Mouse (Mus musculus) Muller cell, postnatal 12 days (primary cell): ENCODE data around the gene Snx30.
"Not testable (repeated sequence)": the region's sequence is repeated elsewhere in the genome, so short reads cannot be mapped to it uniquely, and the experiment has no call there.

Experiments
- DNase-seq: peaks from one replicate; pipeline ENCODE4 v3.0.0-alpha.2; 2015; ENCODE audit errors: inconsistent ontology term

Snx30 gene

DNA sequence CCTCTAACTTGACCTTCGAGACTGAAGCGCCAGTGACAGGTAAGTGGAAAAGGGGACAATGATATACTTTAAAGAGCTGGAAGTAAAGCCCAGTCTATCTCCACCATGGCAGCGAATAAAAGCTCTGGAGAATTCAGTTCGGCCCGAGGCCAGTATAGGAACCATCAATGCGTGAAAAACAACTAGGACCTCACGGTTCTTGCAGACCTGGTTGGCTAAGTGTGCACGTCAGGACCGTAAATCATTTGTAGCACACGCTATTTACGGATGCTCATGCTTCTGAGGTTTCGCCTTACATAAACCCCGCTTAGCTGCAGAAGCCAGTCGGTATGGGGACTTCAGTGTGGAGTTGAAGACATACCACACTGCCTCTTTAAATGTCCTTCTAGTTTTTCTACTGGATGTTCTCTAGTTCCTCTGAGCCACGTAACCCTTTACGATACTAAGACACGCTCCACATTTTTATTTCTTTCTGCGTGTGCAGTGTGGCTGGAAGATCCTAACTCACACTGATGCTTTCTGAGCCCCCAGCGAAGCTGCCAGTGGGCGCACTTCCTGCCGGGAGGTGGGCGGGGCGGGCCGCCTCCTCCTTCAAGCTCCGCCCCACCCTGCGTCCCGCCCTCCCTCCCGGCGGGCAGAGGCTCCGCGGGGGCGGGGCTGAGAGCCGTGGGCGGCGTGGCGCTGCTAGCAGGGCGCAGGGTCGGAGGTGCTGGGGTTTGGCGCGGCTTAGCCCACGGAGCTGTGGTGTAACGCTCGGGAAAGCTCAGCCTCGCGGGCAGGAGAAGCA lies at the start of gene Snx30:
Snx30 (plus strand) TSS at position 660 of the 787 bp plus-strand sequence.
- DNase-seq, result peak; percentile 94

DNA sequence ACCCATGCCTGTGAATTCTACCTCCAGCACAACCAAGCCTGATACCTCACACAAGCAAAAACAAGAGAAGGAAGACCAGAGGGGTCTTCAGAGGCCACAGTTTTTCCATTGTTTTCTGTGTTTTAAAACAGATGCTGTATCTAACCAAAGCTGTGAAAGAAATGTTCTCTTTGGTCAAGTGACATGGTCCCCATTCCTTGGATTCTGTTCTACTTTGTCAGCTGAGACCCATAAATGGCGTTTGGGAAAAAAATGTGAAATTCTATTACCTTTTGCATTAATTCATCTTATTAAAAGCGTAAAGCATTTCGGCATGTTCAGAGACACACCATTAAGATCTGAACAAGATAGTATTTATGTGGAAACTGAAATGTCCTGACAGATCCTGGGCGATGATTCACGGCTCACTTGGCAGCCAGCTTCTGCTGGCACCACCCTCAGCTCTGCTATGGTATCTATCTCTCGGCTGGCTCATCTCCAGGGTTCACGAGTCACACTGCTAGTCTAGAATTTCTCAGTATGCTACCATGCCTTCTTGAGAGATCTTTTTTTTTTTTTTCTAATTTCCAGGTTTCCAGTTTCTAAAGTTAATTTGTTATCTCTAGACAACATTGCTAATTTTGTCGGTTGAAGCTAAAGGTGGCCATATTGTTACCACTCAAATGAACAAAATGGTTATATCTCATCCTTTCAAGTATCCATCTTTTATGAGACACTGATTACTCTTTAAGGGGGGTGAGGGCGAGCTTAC lies 49.1 kb upstream of the Snx30 start:
- peak; percentile 87 for DNase-seq

DNA sequence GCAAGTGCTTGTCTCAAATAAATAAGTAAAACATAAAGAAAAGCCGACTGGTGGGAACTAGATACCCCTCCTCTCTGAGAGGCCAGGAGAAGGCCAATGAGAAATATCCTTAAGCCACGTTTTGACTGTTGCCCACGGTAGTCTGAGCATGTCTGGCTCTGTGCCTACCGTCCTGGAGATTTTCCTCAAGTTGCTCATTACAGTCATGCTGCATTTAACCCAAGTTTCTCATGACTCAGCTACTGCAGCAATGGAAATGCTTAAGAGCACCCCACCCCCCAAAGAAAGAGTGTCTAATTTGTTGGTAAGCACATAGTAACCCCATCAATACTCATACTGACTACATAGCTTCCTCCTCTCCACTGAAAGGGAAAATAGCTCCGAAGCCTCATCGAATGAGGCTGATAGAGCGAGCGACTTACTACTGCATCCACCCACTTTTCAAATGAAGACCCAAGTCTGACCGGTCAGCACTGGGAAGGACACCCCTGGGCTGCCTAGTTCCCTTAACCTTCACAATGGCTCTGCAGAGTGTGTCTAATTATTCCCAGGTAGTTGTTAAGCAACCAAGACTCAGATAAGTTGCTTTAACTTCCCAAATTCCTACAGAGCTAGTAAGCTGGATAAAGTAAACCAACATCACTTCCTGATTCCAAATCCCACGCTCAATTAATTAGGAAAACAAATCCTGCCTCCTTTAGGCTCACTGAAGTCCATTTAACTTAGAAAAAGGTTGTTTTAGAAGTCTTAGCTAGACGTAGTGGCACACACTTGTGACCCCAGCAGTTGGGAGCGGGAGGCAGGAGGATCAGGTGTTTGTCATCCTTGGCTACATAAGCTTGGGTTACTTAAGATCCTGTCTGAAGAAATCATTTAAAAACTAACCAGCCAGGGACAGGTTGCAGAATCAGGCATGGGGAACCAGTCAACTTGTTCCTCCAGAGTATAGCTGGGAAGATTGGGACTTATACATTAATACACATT lies 47.9 kb upstream of the Snx30 start:
- DNase-seq, result peak; percentile 39

DNA sequence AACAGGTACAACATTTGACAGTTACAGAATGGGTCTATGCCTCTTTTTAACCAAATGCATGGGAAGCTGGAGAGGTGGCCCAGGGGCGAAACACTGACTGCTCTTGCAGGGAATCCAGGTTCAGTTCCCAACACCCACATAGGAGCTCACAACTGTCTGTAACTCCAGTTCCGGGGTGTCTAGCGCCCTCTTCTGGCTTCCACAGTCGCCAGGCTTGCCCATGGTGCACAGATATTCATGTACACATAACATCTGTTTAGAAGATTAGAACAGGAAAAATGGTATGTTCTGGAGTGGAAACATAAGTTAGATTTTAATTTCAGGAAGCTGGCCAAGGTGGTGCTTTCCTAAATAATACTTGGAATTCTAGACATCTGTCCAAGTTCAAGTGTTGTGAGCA lies 45.6 kb upstream of the Snx30 start:
- no peak for DNase-seq

DNA sequence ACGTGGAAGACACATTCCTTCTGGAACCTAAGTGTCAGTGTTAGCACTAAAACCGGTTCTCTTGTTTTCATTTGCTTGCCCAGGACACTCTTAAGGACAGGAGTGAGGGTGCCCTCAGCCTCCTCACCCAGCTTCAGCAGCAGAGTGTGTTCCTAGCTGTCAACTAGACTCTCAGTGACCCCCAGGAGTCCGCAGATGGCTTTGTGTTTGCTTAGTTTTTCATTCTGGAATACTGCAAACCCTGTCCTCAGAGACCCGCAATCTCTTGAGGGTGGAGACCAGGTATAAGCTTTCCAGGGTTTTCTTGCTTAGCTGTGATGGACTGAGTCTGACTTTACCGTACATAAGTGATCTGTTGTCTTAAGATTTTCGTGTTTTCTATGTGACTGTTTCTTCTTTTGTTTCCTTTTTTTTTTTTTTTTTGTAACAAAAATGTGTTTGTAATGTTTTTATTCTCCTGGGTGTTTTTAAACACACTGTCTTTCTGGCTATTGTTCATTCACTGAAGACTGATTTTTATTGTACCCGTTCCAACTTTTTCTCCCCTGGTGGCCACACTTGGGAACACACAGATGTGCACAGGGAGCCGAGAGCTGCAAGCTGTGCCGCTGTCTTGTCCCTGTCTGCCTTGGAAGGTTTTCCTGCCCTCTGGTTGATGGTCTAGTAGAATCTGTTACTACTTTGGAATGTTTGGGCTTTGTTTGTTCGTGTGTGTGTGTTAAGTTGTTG lies 44.8 kb upstream of the Snx30 start:
- no peak for DNase-seq

DNA sequence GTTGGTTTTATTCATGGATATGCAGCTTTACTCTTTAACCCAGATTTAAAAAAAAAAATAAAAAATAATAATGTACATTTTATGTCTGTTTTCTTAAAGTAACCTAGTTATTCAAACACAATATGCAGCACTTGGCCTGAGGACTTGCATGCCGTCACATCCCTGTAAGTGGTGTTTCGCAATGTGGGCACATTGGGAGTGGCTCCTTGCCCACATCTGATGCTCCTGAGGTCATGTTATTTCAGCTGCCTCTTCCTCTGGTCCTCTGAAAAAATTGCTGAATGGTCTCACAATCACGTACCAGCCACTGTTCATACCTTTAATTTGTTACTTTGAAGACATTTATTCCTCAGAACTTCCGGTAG lies 44.3 kb upstream of the Snx30 start:
- DNase-seq, result peak; percentile 59

DNA sequence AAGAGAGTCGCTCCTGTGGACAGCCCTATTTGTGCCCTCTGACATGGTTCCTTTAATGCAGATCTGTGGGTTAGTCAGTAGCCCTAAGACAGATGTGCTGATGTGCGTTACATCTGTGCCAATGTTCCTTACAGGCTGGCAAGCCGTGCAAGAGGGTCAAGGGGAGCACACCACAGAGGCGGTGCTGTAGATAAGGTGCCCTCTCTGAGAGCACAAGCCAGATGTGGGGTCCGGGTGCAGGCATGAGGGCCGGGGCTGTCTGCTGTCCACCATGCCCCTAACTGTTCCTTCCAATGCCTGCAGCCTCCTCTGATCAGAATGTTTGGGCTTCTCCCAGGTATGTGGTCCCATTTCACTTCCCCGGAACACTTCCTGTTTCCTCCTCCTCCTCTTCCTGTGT lies 40.7 kb upstream of the Snx30 start:
- no peak for DNase-seq

DNA sequence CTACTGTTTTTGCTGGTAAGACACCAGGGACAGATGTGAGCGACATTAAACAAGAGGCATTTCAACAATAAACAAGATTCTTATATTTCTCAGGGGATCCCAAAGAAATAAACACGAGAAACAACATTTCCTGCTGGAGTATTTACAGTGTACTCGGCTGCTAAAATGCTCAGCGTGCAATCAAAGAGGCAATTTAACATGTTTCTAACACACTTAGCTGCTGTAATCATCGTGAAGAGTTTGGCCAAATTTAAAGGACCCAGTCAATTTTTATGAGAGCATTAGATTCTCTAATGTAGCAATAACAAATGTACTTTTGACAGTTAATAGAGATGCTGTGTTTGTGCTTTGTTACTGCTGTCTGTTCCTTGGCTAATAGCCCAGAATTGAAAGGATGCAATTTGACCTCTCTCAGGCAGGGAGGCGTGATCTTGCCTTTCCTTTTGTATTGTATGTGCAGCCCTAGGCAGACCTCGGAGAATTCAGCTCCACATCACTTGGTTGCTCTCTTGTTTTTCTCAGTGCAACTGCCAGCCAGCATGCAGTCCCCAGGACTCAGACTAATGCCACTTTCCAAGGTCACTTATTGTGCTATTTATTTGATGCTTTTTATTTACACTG lies 40.1 kb upstream of the Snx30 start:
- DNase-seq, result peak; percentile 79

DNA sequence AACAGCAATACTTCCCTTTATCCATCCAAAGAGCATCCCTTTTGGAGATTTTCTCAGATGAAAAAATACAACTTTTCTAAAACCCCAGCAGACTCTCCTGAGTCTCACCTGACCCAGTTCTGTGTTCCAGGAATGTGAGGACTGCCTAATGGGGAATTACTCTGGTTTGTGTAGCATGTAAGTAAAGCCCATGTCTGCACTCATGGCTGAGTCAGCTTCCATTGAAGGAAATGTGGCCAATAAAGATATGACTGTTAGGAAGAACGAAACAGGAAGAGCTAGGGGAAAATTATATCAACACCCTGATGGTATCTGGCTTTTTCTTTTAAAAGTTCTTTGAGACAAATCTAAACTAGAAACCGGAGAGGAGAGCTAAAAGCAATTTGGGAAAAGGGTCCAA lies 37.9 kb upstream of the Snx30 start:
- DNase-seq, result no peak

DNA sequence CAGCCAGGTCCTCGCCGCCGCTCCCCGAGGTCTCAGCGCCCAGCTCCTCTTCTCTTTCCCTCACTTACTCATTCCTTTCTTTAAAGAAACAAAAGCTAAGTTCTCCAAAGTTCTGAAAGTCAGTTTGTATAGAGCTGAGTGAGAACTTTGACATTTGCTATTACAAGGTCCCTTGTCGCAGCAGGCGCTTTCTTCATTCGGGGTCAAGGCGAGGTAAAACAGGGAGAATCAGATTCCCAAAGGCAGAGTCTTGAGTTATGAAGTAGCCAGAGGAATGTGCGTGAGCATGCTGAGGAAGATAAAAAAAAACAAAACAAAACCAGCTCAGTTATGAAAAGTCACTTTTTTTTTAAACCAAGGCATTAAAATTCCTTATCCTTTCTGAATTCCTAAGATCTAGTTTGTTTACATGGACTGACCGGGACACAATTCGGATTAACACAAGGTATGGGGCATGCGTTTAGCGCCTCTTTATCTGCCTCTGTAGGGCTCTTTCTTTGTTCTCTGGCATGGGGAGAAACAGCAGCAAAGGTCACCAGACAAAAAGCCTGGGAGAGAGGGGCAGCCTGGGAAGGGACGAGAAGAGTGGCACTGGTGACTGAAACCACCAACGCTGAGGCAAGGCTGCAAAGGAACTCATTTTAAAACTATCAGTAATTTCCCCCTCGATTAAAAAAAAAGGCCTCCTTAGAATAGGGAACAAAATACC lies 33.3 kb upstream of the Snx30 start:
- peak; percentile 30 for DNase-seq

DNA sequence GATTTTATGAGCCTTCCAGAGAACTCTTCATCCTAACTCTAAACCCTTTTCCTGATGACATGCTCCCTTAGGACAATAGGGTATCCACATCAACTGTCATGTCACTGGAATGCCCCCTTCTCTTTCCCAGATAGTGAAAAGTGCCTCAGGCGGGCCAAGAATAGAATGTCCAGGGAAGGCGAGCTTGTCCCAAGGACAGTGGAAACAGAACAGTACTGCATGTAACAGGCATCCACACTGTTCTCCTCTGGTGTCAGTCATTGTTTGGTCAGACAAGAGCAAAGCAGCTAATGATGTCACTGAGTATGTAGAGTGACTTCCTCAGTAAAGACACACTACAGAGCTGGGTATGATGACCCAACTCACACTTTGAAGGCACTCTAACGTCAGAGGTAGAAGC lies 27.8 kb upstream of the Snx30 start:
- no peak for DNase-seq

DNA sequence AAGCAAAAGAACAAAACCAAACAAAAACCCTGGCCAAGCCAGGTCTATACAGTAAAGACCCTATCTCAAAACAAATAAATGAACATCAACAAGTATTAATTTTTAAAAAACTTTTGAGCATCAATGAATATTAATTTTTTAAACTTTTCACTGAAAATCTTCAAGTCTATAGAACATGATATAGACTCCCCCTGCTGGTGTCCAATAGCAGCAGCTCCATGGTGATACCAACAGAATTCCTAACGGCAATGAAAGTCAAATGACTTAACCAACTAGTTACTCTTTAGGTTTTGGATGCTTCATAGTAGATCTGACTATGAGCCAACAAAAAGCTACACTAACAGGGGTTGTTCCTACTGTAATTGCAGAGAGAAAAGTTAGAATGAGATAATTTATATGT lies 25.1 kb upstream of the Snx30 start:
- DNase-seq, result no peak

DNA sequence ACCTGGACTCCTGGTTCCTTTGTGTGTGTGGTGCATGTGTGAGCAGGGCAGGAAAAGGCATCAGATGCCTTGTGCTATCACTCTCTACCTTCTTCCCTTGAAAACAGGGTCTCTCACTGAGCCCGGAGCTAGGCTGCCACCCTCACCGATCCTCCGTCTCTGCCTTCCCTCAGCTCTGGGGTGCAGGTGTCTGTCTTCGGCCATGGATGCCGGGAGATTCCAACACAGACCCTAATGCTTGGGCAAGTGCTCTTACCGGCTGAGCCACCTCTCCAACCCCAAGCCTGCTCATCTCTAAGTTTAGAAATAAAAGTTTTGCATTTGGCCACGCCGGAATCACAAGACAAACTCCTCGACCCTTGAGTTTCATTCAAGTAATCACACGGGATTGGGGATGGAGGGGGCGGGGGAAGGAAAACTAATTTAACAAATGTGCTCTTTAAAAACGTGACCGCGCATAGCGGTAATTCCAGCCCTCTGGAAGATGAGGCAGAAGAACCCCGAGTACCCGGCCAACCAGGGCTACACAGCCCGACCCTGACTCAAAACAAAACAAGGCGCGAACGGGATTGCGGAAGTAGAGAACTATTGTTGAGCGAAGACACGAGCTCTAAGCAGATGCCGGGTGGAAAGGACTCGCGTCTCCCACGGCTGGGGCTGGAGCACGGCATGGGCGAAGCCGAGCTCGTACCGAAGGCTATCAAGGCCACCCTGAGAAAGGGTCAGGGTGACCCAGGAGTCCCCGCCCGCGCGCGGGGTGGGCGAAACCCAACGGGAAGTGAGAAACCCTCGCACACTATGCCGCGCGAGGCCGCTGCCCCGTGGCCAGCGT lies 22.6 kb upstream of the Snx30 start:
- no peak for DNase-seq

DNA sequence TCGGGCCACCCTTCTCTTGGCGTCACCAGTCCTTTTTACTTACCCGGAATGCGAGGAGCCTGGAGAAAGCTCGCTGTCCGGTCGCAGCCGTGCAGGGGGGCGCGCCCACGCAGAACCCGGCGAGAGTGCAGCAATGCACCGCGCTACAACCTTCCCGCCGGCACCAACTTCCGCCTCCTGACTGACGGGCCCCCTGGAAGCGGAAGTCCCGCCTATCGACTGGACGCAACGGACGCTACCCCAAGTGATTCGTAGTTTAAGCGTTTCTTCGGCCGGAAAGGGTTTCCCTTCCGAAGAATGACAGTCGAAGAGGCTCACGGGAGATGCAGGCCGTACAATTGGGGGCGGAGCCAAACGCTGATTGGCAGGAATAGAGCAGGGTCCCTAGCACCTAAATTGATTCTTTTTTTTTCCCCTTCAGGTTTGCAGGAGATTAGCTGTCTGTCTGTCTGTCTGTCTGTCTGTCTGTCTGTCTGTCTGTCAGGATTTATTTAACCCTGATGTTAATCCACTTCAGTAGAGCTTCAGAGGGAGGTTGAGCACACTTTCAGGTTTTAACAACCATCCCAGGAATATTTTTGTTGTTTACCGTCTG lies 21.9 kb upstream of the Snx30 start:
- peak; percentile 97 for DNase-seq

DNA sequence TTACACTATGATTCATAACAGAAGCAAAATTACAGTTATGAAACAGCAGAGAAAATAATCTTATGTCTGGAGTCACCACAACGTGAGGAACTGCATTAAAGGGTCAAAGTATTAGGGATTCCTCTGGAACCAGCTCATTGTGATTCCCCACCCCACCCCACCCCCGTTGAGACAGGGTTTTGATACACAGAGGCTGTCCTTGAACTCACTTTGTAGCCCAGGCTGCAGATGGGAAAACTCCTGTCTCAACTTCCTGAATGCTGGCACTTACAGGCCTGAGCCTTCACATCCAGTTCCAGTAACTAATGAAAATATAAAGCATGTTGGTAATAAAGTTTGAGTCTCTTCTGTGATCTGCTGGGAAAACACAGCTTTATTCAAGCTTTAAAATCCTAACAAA lies 20.2 kb upstream of the Snx30 start:
- DNase-seq, result no peak

DNA sequence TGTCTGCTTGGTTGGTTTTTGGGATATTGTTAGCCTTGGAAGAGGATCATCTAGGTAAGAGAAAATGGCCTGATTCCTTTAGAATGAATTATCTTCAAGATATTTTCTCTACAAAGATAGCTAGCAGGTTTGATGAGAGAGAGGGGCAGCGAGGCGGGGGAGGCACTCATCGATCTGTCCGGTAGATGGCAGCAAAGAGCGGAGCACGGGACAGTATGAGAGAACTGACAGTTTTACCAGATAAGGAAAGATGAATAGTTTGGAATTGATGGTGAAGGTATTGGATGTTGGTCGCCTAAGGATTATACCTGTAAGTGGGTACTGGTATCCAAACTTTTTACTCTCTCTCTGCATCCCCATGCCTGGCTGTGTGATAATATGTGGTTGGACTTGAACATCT lies 19.0 kb upstream of the Snx30 start:
- DNase-seq, result peak; percentile 46

DNA sequence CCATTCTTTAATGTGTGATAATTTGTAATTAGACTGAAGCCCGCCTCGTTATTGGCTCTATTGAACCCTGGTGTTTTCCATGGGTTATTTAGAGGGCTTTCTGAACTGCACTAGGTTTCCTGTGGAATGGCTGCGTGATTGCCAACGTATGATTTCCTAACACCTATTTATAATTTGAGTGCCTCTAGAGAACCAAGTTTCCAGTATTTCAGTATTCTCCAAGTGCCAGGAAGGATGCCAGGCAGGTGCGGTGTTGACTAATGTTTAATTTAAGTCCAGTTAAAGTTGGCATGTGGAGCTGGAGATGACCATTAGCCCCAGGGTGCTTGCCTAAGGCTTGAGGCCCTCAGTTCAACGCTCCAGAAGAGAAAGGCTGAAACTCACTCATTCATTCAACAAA lies 18.5 kb upstream of the Snx30 start:
- DNase-seq, result no peak

DNA sequence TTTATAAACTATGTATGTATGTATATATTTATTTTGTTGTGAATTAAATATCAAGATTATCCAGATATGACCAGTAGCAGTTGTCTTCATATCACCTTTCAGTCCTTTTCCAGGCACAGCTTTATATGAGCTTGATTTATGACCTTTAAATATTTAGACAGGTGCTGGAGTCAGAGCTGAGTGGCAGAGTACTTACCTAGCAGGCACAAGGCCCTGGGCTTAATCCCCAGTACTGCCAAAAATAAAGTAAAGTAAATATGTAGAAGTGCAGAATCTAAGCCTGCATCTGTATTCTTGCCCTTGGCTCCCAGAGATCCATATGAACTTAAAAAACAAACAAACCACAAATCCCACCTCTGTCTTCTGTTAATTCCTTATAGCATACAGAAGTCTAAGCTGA lies 16.6 kb upstream of the Snx30 start:
- no peak for DNase-seq

DNA sequence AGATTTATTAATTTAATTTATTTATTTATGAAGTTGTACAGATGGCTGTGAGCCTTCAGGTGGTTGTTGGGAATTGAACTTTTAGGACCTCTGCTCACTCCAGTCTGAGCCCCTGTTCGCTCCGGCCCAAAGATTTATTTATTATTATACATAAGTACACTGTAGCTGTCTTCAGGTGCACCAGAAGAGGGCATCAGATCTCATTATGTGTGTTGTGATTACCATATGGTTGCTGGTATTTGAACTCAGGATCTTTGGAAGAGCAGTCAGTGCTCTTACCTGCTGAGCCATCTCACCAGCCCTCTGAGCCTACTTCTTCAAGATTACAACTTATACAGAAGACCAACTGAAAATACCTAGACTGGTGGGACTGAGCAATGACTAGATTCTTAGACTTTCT lies 12.0 kb upstream of the Snx30 start:
- DNase-seq, result not testable (repeated sequence)
